Mouse (Mus musculus): ENCODE measurements around the gene Gm28998.
"Not testable (repeated sequence)": the region's sequence is repeated elsewhere in the genome, so short reads cannot be mapped to it uniquely, and the experiment has no call there.

Gene Gm28998

GRCm38 (mm10) chrY:7253487-7253886 is at the start of gene Gm28998:
Gene Gm28998 (plus strand): TSS chrY:7253787.
- in situ Hi-C loops (cut with MboI, MseI): not testable (repeated sequence)

Data from T-helper 2 cell (primary cell).